Mouse (Mus musculus): ENCODE measurements around the gene Glrx5. TPM values are rescaled to one million over a fixed set of nuclear protein-coding genes. Genes with fewer than 3 reads are reported as not detected.

Glrx5 gene
- total RNA-seq, 2 experiments from 2014 or later, result 90.2 to 91.5 TPM

GRCm38 (mm10) chr12:105060006-105060405 is 27.5 kb downstream of the Glrx5 start:
- DNase-seq, result no peak
- intact Hi-C loops (cut with DNase I), result no loop called here

GRCm38 (mm10) chr12:105063201-105064134 is 31.0 kb downstream of the Glrx5 start:
- no peak for DNase-seq
- intact Hi-C loops (cut with DNase I), result no loop called here

GRCm38 (mm10) chr12:105064168-105064567 is 31.7 kb downstream of the Glrx5 start:
- intact Hi-C loops (cut with DNase I), result no loop called here
- DNase-seq, result no peak

- intact Hi-C loops (cut with DNase I), result no loop called here
- no peak for DNase-seq
Observed at GRCm38 (mm10) chr12:105065119-105065518, 32.6 kb downstream of the Glrx5 start.

- no peak for DNase-seq
- intact Hi-C loops (cut with DNase I), result no loop called here
Observed at GRCm38 (mm10) chr12:105066523-105066922, 34.0 kb downstream of the Glrx5 start.

GRCm38 (mm10) chr12:105068911-105069310 is 36.4 kb downstream of the Glrx5 start:
- intact Hi-C loops (cut with DNase I), result no loop called here
- DNase-seq, result no peak

GRCm38 (mm10) chr12:105073708-105074107 is 41.2 kb downstream of the Glrx5 start:
- intact Hi-C loops (cut with DNase I), result loop anchor here (2.0 to 5.0 kb wide), 2 partner anchors 34 to 353 kb away; no protein-coding TSS in a partner anchor
- peak in 1 of 2 experiments; percentile 36 for DNase-seq

GRCm38 (mm10) chr12:105075496-105075895 is 43.0 kb downstream of the Glrx5 start:
- no peak for DNase-seq
- intact Hi-C loops (cut with DNase I), result no loop called here

GRCm38 (mm10) chr12:105076511-105076910 is 44.0 kb downstream of the Glrx5 start:
- no peak for DNase-seq
- intact Hi-C loops (cut with DNase I), result no loop called here

GRCm38 (mm10) chr12:105077232-105077631 is 44.7 kb downstream of the Glrx5 start:
- intact Hi-C loops (cut with DNase I), result no loop called here
- DNase-seq, result no peak

- intact Hi-C loops (cut with DNase I), result no loop called here
- DNase-seq, result no peak
Observed at GRCm38 (mm10) chr12:105084171-105084570, 51.7 kb downstream of the Glrx5 start.

- intact Hi-C loops (cut with DNase I), result no loop called here
- no peak for DNase-seq
Observed at GRCm38 (mm10) chr12:105084816-105085215, 52.3 kb downstream of the Glrx5 start.

- no peak for DNase-seq
- intact Hi-C loops (cut with DNase I), result no loop called here
Observed at GRCm38 (mm10) chr12:105085296-105085695, 52.8 kb downstream of the Glrx5 start.

- no peak for DNase-seq
- intact Hi-C loops (cut with DNase I), result no loop called here
Observed at GRCm38 (mm10) chr12:105086781-105087180, 54.3 kb downstream of the Glrx5 start.

- intact Hi-C loops (cut with DNase I), result no loop called here
- DNase-seq, result no peak
Observed at GRCm38 (mm10) chr12:105087353-105087752, 54.9 kb downstream of the Glrx5 start.

GRCm38 (mm10) chr12:105089231-105089630 is 56.7 kb downstream of the Glrx5 start:
- intact Hi-C loops (cut with DNase I), result no loop called here
- no peak for DNase-seq

- DNase-seq, result no peak
- intact Hi-C loops (cut with DNase I), result no loop called here
Observed at GRCm38 (mm10) chr12:105091604-105092003, 59.1 kb downstream of the Glrx5 start.

Small RNA genes lying within 50 kb of the gene (microRNA-seq; reads per million reads assigned to microRNA genes)
- gene Mir3069, result 1.3 to 3.7 reads per million in 2 experiments

Other genes starting within 250 kb of the Glrx5 start
- 1 to 10 TPM; 2.7 to 3.5 TPM for gene Clmn, start 167.6 kb upstream of the Glrx5 start, total RNA-seq (2021)
- 1 to 10 TPM; 5.2 to 6.1 TPM for gene Syne3, start 22.9 kb upstream of the Glrx5 start, total RNA-seq (2021)
- not detected for gene Tcl1b2, start 113.3 kb downstream of the Glrx5 start, total RNA-seq (2021)
- not detected for gene Tcl1b1, start 127.0 kb downstream of the Glrx5 start, total RNA-seq (2021)
- not detected for gene Tcl1b5, start 143.7 kb downstream of the Glrx5 start, total RNA-seq (2021)
- not detected for gene Tcl1b3, start 158.4 kb downstream of the Glrx5 start, total RNA-seq (2021)
- gene Tcl1b4, start 169.3 kb downstream of the Glrx5 start, total RNA-seq (2021), result not detected
- gene Tcl1, start 190.1 kb downstream of the Glrx5 start, total RNA-seq (2021), result not detected

All from heart, postnatal 14 days (tissue).